Mouse (Mus musculus): ENCODE measurements around the gene Ryr3. TPM values are rescaled to one million over a fixed set of nuclear protein-coding genes. Genes with fewer than 3 reads are reported as not detected.

The Ryr3 gene
- polyA plus RNA-seq, 1 experiment = 5.3 TPM

DNA sequence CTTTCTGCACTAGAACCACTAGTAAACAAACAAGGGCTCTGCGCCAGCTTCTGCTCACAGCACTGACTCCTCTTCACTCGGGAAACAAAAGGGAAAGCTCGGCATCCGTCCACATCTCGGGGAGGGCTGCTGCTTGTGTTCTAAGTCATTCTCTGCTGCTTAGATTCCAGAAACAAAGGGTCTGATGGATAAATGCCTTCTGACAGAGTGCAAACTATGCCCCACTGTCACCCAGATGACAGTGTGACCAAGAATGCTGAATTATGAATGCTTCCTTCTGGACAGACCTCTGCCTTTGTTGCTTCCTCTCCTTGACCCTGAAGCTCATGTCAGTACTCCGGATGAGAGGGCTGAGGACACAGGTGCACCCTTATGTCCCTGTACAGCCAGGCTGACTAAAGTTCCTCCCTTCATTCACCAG is 625.4 kb downstream of the Ryr3 start:
- Histone ChIP-seq H3K27me3 (ENCODE audit: control insufficient read depth, insufficient read depth, insufficient read length) (no peaks in the 10 kb centered on the region), H3K79me2 (ENCODE audit: control insufficient read depth, insufficient read depth) (no peaks in the 10 kb centered on the region), H3K36me3 (ENCODE audit: control insufficient read depth, insufficient read depth) (no peaks in the 10 kb centered on the region), H3K4me2 (ENCODE audit: low read depth) (no peak overlapping the region), H3K4me3 (no peak overlapping the region), H3ac (ENCODE audit: control insufficient read depth, insufficient read length) (no peak overlapping the region)
- TF ChIP-seq POLR2A (IDR thresholded peaks at IDR 0.05; ENCODE audit: insufficient read length, low read depth) (no peak), TCF3 (IDR thresholded peaks at IDR 0.05; ENCODE audit: insufficient read length, low read depth) (no peak), E2F4 (IDR thresholded peaks at IDR 0.05; ENCODE audit: insufficient read depth) (no peak), SRF (IDR thresholded peaks at IDR 0.05; ENCODE audit: control insufficient read depth, insufficient read length, low read depth) (no peak), REST (IDR thresholded peaks at IDR 0.05; ENCODE audit: insufficient read depth, insufficient read length) (no peak), POLR2AphosphoS2 (IDR thresholded peaks at IDR 0.05; ENCODE audit: insufficient read length, low read depth) (no peak), CEBPB (IDR thresholded peaks at IDR 0.05; ENCODE audit: insufficient read depth, poor library complexity, severe bottlenecking) (no peak)

DNA sequence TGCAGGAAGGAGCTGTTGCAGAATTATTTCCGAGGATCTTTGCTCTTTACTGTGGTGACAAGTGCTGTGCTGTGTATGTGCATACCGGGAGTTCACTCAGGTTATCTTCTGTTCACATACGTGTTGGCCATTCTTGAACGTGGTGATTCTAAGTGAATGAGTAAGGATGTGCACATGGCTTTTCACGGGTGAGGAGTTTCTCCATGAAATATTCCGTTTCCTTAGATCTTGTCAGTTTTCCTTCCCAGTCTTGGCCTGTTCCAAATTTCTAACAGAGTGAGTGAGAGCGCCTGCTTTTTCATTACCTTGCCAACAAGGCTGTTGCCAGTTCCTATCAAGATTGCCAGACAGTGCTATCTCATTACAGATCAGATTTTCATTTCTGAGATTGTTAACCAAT is 625.9 kb downstream of the Ryr3 start:
- H3K79me2 ChIP-seq (ENCODE audit: control insufficient read depth, insufficient read depth) = no peaks in the 10 kb centered on the region
- TF ChIP-seq CEBPB (IDR thresholded peaks at IDR 0.05; ENCODE audit: insufficient read depth, poor library complexity, severe bottlenecking) = no peak
- TF ChIP-seq POLR2AphosphoS2 (IDR thresholded peaks at IDR 0.05; ENCODE audit: insufficient read length, low read depth) = no peak
- TF ChIP-seq SRF (IDR thresholded peaks at IDR 0.05; ENCODE audit: control insufficient read depth, insufficient read length, low read depth) = no peak
- TF ChIP-seq MAX (IDR thresholded peaks at IDR 0.05; ENCODE audit: low read depth) = no peak
- no peak for TF ChIP-seq TCF3 (IDR thresholded peaks at IDR 0.05; ENCODE audit: insufficient read length, low read depth)
- no peak for TF ChIP-seq POLR2A (IDR thresholded peaks at IDR 0.05; ENCODE audit: insufficient read length, low read depth)
- no peak for TF ChIP-seq REST (IDR thresholded peaks at IDR 0.05; ENCODE audit: insufficient read depth, insufficient read length)
- TF ChIP-seq E2F4 (IDR thresholded peaks at IDR 0.05; ENCODE audit: insufficient read depth) = no peak
- no peak for TF ChIP-seq USF1 (IDR thresholded peaks at IDR 0.05; ENCODE audit: low read depth)
- TF ChIP-seq TCF12 (IDR thresholded peaks at IDR 0.05; ENCODE audit: insufficient read depth, poor library complexity, severe bottlenecking) = no peak
- no peak for TF ChIP-seq MYOD1 (IDR thresholded peaks at IDR 0.05; ENCODE audit: control insufficient read depth in 1 of 3, insufficient read length in 2 of 3, low read depth in 2 of 3)
- H3ac ChIP-seq (ENCODE audit: control insufficient read depth, insufficient read length) = no peak overlapping the region
- no peaks in the 10 kb centered on the region for H3K27me3 ChIP-seq (ENCODE audit: control insufficient read depth, insufficient read depth, insufficient read length)
- no peak overlapping the region for H3K4me2 ChIP-seq (ENCODE audit: low read depth)
- H3K36me3 ChIP-seq (ENCODE audit: control insufficient read depth, insufficient read depth) = no peaks in the 10 kb centered on the region
- H3K4me3 ChIP-seq = no peak overlapping the region

Other genes starting within 250 kb of the Ryr3 start
- gene Tmco5b, start 68.6 kb upstream of the Ryr3 start, polyA plus RNA-seq (2012; fragmentation: generic; extraction: Trizol) = not detected
- gene Fmn1, start 110.6 kb upstream of the Ryr3 start, polyA plus RNA-seq (2012; fragmentation: generic; extraction: Trizol) = 1.9 TPM

Data from myocyte (in vitro differentiated cells).